Mouse (Mus musculus) embryonic facial prominence, embryonic 13.5 days (tissue): ENCODE measurements around the gene Arhgap15. TPM values are rescaled to one million over a fixed set of nuclear protein-coding genes. Genes with fewer than 3 reads are reported as not detected.
A peak's percentile ranks its signal among the peaks of the same experiment; 100 is the strongest.

Experiments used
- ATAC-seq: fragments of 200-750 bp; cut with Nextera tagmentation; 2 replicates; pipeline ENCODE4 v1.8.0; 2017; ENCODE audit warnings: low read depth; ENCODE audit not compliant: insufficient number of reproducible peaks, insufficient read depth, low FRiP score, low TSS enrichment
- H3K27ac ChIP-seq: fragments of 300-500 bp; sonication (generic); 2 replicates; pipeline ENCODE4 v1.5.1; 2015; ENCODE audit warnings: moderate library complexity, mild to moderate bottlenecking, inconsistent platforms
- H3K27me3 ChIP-seq: fragments of 300-500 bp; sonication (generic); 2 replicates; pipeline ENCODE4 v1.6.1; 2015; ENCODE audit warnings: mild to moderate bottlenecking, inconsistent platforms
- H3K36me3 ChIP-seq: fragments of 300-500 bp; sonication (generic); 2 replicates; pipeline ENCODE4 v1.6.1; 2015; ENCODE audit warnings: mild to moderate bottlenecking, inconsistent platforms
- H3K4me1 ChIP-seq: fragments of 300-500 bp; sonication (generic); 2 replicates; pipeline ENCODE4 v1.6.1; 2015; ENCODE audit warnings: inconsistent platforms
- H3K4me2 ChIP-seq: fragments of 300-500 bp; sonication (generic); 2 replicates; pipeline ENCODE4 v1.6.1; 2015; ENCODE audit warnings: moderate library complexity, mild to moderate bottlenecking, inconsistent platforms
- H3K4me3 ChIP-seq: fragments of 300-500 bp; sonication (generic); 2 replicates; pipeline ENCODE4 v1.5.1; 2015; ENCODE audit warnings: mild to moderate bottlenecking, inconsistent platforms
- H3K9ac ChIP-seq: fragments of 300-500 bp; sonication (generic); 2 replicates; pipeline ENCODE4 v1.6.1; 2015; ENCODE audit warnings: mild to moderate bottlenecking, inconsistent platforms
- H3K9me3 ChIP-seq: fragments of 300-500 bp; sonication (generic); 2 replicates; pipeline ENCODE4 v1.6.1; 2016; ENCODE audit warnings: inconsistent platforms
- WGBS: fragments of 180-500 bp; shearing (Covaris S2); methylation state at CpG from one replicate; pipeline ENCODE4 v1.1.7; 2015; ENCODE audit warnings: mixed read lengths; 5-methylcytosine and 5-hydroxymethylcytosine counted together
- polyA plus RNA-seq: library from polyadenylated mRNA; unstranded; fragments of >200 nt; fragmentation: Nextera tagmentation; extraction: Ambion mirVana; gene quantifications from 2 replicates; pipeline ENCODE4 v1.2.1, GENCODE M21; 2015

The Arhgap15 gene
- polyA plus RNA-seq, 1 experiment from 2014 or later: 1.6 TPM

- no peak for ATAC-seq
- H3K9me3 ChIP-seq: no peaks in the 10 kb centered on the region
- no peaks in the 10 kb centered on the region for H3K36me3 ChIP-seq
- H3K4me3 ChIP-seq: no peak overlapping the region
- H3K4me1 ChIP-seq: peaks cover 5% of the 10 kb centered on the region; the same call in 1 of the 2 replicates
- no peak overlapping the region for H3K27ac ChIP-seq
- WGBS: 67% methylated on average over 1 of the region's 1 CpGs
- no peaks in the 10 kb centered on the region for H3K27me3 ChIP-seq
- no peak overlapping the region for H3K9ac ChIP-seq
- H3K4me2 ChIP-seq: no peak overlapping the region
These were observed 296.0 kb downstream of the Arhgap15 start for GRCm38 (mm10) chr2:44044634-44045033.

DNA sequence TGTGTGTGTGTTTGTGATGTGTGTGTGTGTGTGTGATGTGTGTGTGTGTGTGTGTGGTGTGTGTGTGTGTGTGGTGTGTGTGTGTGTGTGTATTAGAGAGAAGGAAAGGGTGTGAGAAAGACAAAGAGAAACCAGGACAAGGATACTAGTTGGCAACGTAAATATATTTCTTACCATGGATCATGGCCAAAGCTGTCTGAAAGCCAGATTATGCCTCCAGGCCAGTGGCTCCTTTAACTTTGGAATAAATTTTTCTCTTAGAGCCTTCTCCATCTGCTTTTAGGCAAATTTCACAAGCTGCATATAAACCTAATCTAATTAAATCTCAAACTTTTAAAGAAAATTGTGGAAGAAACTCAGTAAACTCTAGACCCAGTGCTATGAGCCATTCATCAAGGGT lies 296.6 kb downstream of the Arhgap15 start:
- ATAC-seq: no peak
- H3K9ac ChIP-seq: no peak overlapping the region
- H3K4me2 ChIP-seq: no peak overlapping the region
- no peaks in the 10 kb centered on the region for H3K9me3 ChIP-seq
- no peaks in the 10 kb centered on the region for H3K27me3 ChIP-seq
- no peak overlapping the region for H3K27ac ChIP-seq
- no peaks in the 10 kb centered on the region for H3K36me3 ChIP-seq
- WGBS: 38% methylated on average over 1 of the region's 1 CpGs
- peaks cover 5% of the 10 kb centered on the region; the same call in 1 of the 2 replicates for H3K4me1 ChIP-seq
- H3K4me3 ChIP-seq: no peak overlapping the region

- Histone ChIP-seq H3K9me3 (no peaks in the 10 kb centered on the region), H3K9ac (no peak overlapping the region), H3K4me3 (peak overlapping the region; percentile 20; the same call in 1 of the 2 replicates), H3K27ac (peak overlapping the region; percentile 33), H3K27me3 (no peaks in the 10 kb centered on the region), H3K36me3 (no peaks in the 10 kb centered on the region), H3K4me1 (peaks cover 3% of the 10 kb centered on the region; the same call in 1 of the 2 replicates), H3K4me2 (peak overlapping the region; percentile 44)
- ATAC-seq: no peak
- 41% methylated on average over 9 of the region's 9 CpGs for WGBS
These were observed 311.7 kb downstream of the Arhgap15 start for GRCm38 (mm10) chr2:44060306-44060705.

GRCm38 (mm10) chr2:44060716-44061115 lies 312.1 kb downstream of the Arhgap15 start:
- H3K9ac ChIP-seq: no peak overlapping the region
- H3K4me3 ChIP-seq: peak overlapping the region; percentile 20; the same call in 1 of the 2 replicates
- 29% methylated on average over 8 of the region's 8 CpGs for WGBS
- no peaks in the 10 kb centered on the region for H3K27me3 ChIP-seq
- peaks cover 3% of the 10 kb centered on the region; the same call in 1 of the 2 replicates for H3K4me1 ChIP-seq
- peak overlapping the region; percentile 44 for H3K4me2 ChIP-seq
- H3K9me3 ChIP-seq: no peaks in the 10 kb centered on the region
- peak overlapping the region; percentile 33; the same call in 1 of the 2 replicates for H3K27ac ChIP-seq
- no peak for ATAC-seq
- no peaks in the 10 kb centered on the region for H3K36me3 ChIP-seq

DNA sequence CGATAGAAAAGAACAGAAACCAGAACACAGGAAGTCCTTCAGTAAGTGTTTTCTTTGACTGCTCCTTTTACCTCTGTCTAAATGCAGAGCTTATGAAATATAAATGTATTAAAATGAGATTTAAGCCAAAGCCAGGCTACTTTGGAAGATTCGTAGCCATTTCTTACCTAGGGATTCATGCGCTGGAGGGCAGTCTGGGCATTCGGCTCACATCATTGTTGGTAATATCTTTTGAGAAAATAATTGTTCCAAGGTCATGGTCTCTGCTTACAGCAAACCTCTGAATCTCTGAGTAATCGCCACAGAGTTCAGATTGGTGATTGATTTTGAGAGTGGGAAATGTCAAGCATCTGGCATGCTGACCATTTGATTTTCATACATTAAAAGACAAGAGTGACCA lies 316.4 kb downstream of the Arhgap15 start:
- H3K4me1 ChIP-seq: peaks cover 3% of the 10 kb centered on the region; the same call in 1 of the 2 replicates
- no peaks in the 10 kb centered on the region for H3K27me3 ChIP-seq
- H3K9ac ChIP-seq: no peak overlapping the region
- H3K36me3 ChIP-seq: no peaks in the 10 kb centered on the region
- no peak overlapping the region for H3K4me2 ChIP-seq
- H3K27ac ChIP-seq: no peak overlapping the region
- WGBS: 77% methylated on average over 5 of the region's 5 CpGs
- no peaks in the 10 kb centered on the region for H3K9me3 ChIP-seq
- no peak for ATAC-seq
- H3K4me3 ChIP-seq: no peak overlapping the region

DNA sequence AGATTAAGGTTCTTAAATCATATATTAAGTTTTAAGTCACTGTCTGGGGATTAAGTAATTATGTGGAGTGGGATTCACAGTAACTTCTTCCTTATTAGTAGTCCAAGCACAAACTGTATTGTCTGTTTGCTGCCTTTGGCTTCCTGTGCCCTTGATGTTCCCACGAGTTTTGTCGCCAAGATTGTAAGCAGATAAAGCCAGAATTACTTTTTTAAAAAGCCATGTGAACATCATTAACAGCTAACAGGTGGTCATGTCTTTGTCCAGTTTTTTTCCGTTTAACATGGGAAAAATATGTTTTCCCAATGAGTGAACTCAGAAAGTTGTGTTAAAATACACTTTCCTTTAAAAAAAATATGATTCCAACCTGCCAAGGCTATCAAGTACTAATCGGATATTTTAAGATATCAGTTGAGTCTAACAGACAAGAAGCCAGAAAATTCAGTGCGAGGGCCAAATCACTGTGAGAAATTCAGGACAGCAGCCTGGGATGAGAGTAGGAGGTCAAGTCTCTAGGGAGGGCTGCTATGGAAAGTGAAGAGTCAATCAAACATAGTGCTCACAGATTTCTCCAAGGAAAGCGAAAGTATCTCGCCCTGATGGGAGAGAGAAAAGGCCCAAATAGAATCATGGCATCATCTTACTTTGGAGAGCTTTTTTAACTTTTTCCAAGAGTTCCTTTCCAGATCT lies 319.7 kb downstream of the Arhgap15 start:
- Histone ChIP-seq H3K9me3 (no peaks in the 10 kb centered on the region), H3K4me3 (no peak overlapping the region), H3K4me2 (no peak overlapping the region), H3K27me3 (no peaks in the 10 kb centered on the region), H3K36me3 (no peaks in the 10 kb centered on the region), H3K4me1 (no peaks in the 10 kb centered on the region), H3K27ac (no peak overlapping the region), H3K9ac (no peak overlapping the region)
- WGBS: 76% methylated on average over 7 of the region's 7 CpGs
- ATAC-seq: no peak

- WGBS: 85% methylated on average over 2 of the region's 2 CpGs
- H3K9ac ChIP-seq: no peak overlapping the region
- no peaks in the 10 kb centered on the region for H3K27me3 ChIP-seq
- no peak overlapping the region for H3K27ac ChIP-seq
- no peaks in the 10 kb centered on the region for H3K36me3 ChIP-seq
- no peaks in the 10 kb centered on the region for H3K9me3 ChIP-seq
- no peaks in the 10 kb centered on the region for H3K4me1 ChIP-seq
- no peak overlapping the region for H3K4me2 ChIP-seq
- ATAC-seq: no peak
- no peak overlapping the region for H3K4me3 ChIP-seq
These were observed 320.3 kb downstream of the Arhgap15 start for GRCm38 (mm10) chr2:44068906-44069305.

DNA sequence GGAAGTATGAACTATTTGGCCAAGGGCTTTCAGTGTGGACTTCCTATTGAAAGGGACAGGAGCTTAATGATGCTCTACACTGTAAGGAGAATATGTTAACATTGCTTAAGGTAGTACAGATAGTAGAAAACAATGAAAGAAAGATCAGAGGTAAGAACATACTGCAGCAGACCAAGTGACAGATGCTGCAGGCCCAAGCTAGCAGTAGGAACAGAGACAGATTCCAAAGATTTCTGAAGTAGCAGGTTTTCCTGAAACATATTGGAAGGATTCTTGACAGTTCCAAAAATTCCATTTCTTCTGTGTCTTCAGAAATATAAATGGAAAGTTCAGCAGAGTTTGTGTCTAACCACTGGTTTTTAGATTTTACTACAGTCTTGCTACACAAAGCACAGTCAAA lies 327.9 kb downstream of the Arhgap15 start:
- no peaks in the 10 kb centered on the region for H3K9me3 ChIP-seq
- H3K27ac ChIP-seq: no peak overlapping the region
- no peaks in the 10 kb centered on the region for H3K27me3 ChIP-seq
- H3K36me3 ChIP-seq: no peaks in the 10 kb centered on the region
- H3K4me2 ChIP-seq: no peak overlapping the region
- no peak for ATAC-seq
- no peak overlapping the region for H3K9ac ChIP-seq
- H3K4me3 ChIP-seq: no peak overlapping the region
- no peaks in the 10 kb centered on the region for H3K4me1 ChIP-seq

- no peak overlapping the region for H3K4me2 ChIP-seq
- H3K36me3 ChIP-seq: no peaks in the 10 kb centered on the region
- H3K4me3 ChIP-seq: no peak overlapping the region
- H3K27me3 ChIP-seq: no peaks in the 10 kb centered on the region
- no peaks in the 10 kb centered on the region for H3K4me1 ChIP-seq
- ATAC-seq: no peak
- 89% methylated on average over 6 of the region's 6 CpGs for WGBS
- no peak overlapping the region for H3K9ac ChIP-seq
- no peaks in the 10 kb centered on the region for H3K9me3 ChIP-seq
- H3K27ac ChIP-seq: no peak overlapping the region
These were observed 331.9 kb downstream of the Arhgap15 start for GRCm38 (mm10) chr2:44080530-44080929.

DNA sequence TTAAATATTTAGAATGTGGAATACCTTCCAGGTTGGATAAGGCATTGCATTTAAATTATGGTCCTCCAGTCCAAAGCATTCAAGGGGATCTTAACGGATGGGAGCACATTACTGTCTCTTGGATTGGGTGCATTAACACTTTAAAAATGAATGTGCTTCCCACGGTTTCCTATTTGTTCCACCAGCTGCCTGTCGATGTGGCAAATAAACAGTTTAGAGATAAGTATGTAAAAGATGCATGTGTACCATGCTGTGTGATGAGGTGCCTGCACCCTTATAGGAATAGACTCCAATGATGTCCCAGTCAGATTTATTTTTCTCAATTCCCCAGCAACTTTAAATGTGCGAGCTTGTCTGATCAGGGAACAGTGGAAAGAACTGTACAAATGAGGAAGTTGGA lies 332.6 kb downstream of the Arhgap15 start:
- Histone ChIP-seq H3K4me3 (no peak overlapping the region), H3K27me3 (no peaks in the 10 kb centered on the region), H3K4me2 (no peak overlapping the region), H3K36me3 (no peaks in the 10 kb centered on the region), H3K9ac (no peak overlapping the region), H3K4me1 (no peaks in the 10 kb centered on the region), H3K9me3 (no peaks in the 10 kb centered on the region), H3K27ac (no peak overlapping the region)
- WGBS: 89% methylated on average over 4 of the region's 4 CpGs
- ATAC-seq: no peak

DNA sequence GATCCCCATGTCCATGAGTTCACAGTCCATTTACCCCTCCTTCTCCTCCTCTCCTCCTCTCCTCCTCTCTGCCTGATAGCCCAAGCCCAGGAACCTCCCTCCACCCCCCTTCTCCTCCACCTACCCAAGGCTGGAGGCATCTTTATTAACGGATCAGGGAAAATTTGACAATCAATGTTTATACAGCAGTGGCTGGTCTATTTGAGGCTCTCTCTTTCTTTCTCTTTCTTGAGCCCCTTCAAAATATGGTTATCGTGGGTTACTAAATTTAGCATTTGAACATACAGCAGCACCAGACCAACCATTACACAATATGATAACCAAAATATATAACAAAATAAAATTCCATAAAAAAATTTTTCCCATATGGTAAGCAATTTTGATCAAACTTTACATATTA lies 335.8 kb downstream of the Arhgap15 start:
- Histone ChIP-seq H3K9me3 (no peaks in the 10 kb centered on the region), H3K9ac (no peak overlapping the region), H3K27me3 (no peaks in the 10 kb centered on the region), H3K4me3 (no peak overlapping the region), H3K36me3 (no peaks in the 10 kb centered on the region), H3K4me1 (no peaks in the 10 kb centered on the region), H3K4me2 (no peak overlapping the region), H3K27ac (no peak overlapping the region)
- WGBS: 68% methylated on average over 2 of the region's 2 CpGs
- no peak for ATAC-seq

GRCm38 (mm10) chr2:44086403-44087056 lies 337.9 kb downstream of the Arhgap15 start:
- Histone ChIP-seq H3K9ac (no peak overlapping the region), H3K27ac (no peak overlapping the region), H3K27me3 (no peaks in the 10 kb centered on the region), H3K9me3 (no peaks in the 10 kb centered on the region), H3K4me2 (no peak overlapping the region), H3K4me3 (no peak overlapping the region), H3K4me1 (no peaks in the 10 kb centered on the region), H3K36me3 (no peaks in the 10 kb centered on the region)
- WGBS: 68% methylated on average over 5 of the region's 5 CpGs
- ATAC-seq: no peak
